ENCODE assay signal across 17 mouse cellular contexts in the genomic region with DNA sequence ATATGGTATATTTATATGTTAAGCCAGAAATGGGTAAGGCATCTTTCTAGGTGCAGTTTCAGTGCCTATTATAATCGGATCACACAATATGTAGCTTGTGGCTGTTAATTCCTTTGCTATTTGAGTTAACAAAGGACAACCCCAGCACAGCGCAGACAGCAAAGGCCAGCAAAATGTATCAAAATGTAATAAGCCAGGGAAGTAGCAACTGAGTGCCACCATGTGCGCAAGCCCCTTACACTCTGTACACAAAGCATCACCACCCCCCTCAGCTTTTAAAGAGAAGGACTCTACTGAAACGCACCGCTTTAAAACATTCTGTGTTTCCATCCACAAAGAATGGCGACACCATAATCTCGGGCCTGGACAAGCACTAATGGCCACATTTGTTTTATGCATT.
"Had no signal": no experiment of that assay in that cellular context is flagged by ENCODE, and none has a peak within 500 bp of the region (broad histone marks: within the 10 kb centered on the region; RNA-seq: fewer than 3 reads in every experiment).

No protein-coding gene starts in this region.

- DNase-seq: kidney, adult 11 months; kidney, adult 9 months; kidney, postnatal 36 days; liver; liver, embryonic 13.5 days; liver, postnatal 0 days; lung, postnatal 14 days; right cerebral cortex, adult 18-20 months; right cerebral cortex, postnatal 25 days; thymus, postnatal 36 days had no signal

- ATAC-seq: liver, postnatal 0 days had no signal

- H3K4me1 ChIP-seq: limb, embryonic 12.5 days; liver, embryonic 13.5 days; lung, embryonic 15.5 days had no signal

- H3K4me3 ChIP-seq: limb, embryonic 12.5 days; liver, embryonic 13.5 days; lung, embryonic 15.5 days; megakaryocyte, embryonic 14.5 days; myocyte; neural tube, embryonic 12.5 days had no signal

- H3K9me3 ChIP-seq: limb, embryonic 12.5 days; liver, embryonic 13.5 days; lung, embryonic 15.5 days; megakaryocyte, embryonic 14.5 days; neural tube, embryonic 12.5 days had no signal

- H3K27me3 ChIP-seq: limb, embryonic 12.5 days; liver, embryonic 13.5 days; lung, embryonic 15.5 days had no signal

- H3K36me3 ChIP-seq: liver, embryonic 13.5 days; lung, embryonic 15.5 days; neural tube, embryonic 12.5 days had no signal

- H3K4me2 ChIP-seq: limb, embryonic 12.5 days; liver, embryonic 13.5 days; lung, embryonic 15.5 days; neural tube, embryonic 12.5 days had no signal

- H3K9ac ChIP-seq: limb, embryonic 12.5 days; liver, embryonic 13.5 days; liver, postnatal 0 days; lung, embryonic 15.5 days; neural tube, embryonic 12.5 days had no signal

- H3K27ac ChIP-seq: kidney, postnatal 0 days; limb, embryonic 12.5 days; liver, embryonic 13.5 days; lung, embryonic 15.5 days; macrophage; neural tube, embryonic 12.5 days had no signal
